Mouse (Mus musculus) E14TG2a.4 (cell line): ENCODE results near the gene 1700061G19Rik.
A peak's percentile ranks its signal among the peaks of the same experiment; 100 is the strongest.

ENCODE experiments used
- H3K27me3 ChIP-seq: 2 replicates; pipeline ENCODE4 v1.6.1; 2014; ENCODE audit warnings: low read length, control low read depth; ENCODE audit not compliant: insufficient read depth
- H3K36me3 ChIP-seq: 2 replicates; pipeline ENCODE4 v1.6.1; 2014; ENCODE audit warnings: low read length, control low read depth; ENCODE audit not compliant: insufficient read depth
- H3K4me1 ChIP-seq: replicated peaks from 2 replicates; pipeline ENCODE4 v1.6.1; 2014; ENCODE audit warnings: low read depth, low read length, control low read depth
- H3K4me3 ChIP-seq: replicated peaks from 2 replicates; pipeline ENCODE4 v1.5.1; 2014; ENCODE audit warnings: mild to moderate bottlenecking, low read length
- H3K9me3 ChIP-seq: 2 replicates; pipeline ENCODE4 v1.6.1; 2014; ENCODE audit warnings: low read length, control low read depth
- CTCF ChIP-seq: conservative IDR thresholded peaks from 2 replicates; pipeline ENCODE4 v1.5.1; 2014; ENCODE audit warnings: low read length
- NANOG ChIP-seq: IDR thresholded peaks from 2 replicates; pipeline ENCODE4 v1.6.1; 2014; ENCODE audit warnings: borderline replicate concordance, low read length, mixed read lengths
- POU5F1 ChIP-seq: IDR thresholded peaks from 2 replicates; pipeline ENCODE4 v1.6.1; 2014; ENCODE audit warnings: low read length, borderline replicate concordance

Gene 1700061G19Rik

GRCm38 (mm10) chr17:56876981-56877380 is 1.7 kb downstream of the 1700061G19Rik start:
- peaks cover 82% of the 10 kb centered on the region for H3K4me1 ChIP-seq
- TF ChIP-seq NANOG: peak; percentile 10; the same call in 1 of the 2 replicates
- no peak for TF ChIP-seq CTCF
- no peaks in the 10 kb centered on the region for H3K9me3 ChIP-seq
- peak overlapping the region; percentile 76 for H3K4me3 ChIP-seq
- no peaks in the 10 kb centered on the region for H3K27me3 ChIP-seq
- peaks cover 19% of the 10 kb centered on the region for H3K36me3 ChIP-seq

GRCm38 (mm10) chr17:56877426-56877825 is 2.1 kb downstream of the 1700061G19Rik start:
- Histone ChIP-seq H3K27me3 (no peaks in the 10 kb centered on the region), H3K9me3 (no peaks in the 10 kb centered on the region), H3K36me3 (peaks cover 24% of the 10 kb centered on the region), H3K4me1 (peaks cover 82% of the 10 kb centered on the region), H3K4me3 (peak overlapping the region; percentile 76)
- TF ChIP-seq POU5F1 (no peak), CTCF (no peak), NANOG (no peak)

GRCm38 (mm10) chr17:56883612-56884011 is 8.3 kb downstream of the 1700061G19Rik start:
- Histone ChIP-seq H3K27me3 (no peaks in the 10 kb centered on the region), H3K4me3 (peak overlapping the region; percentile 74), H3K36me3 (peaks cover 72% of the 10 kb centered on the region), H3K4me1 (peaks cover 78% of the 10 kb centered on the region), H3K9me3 (peaks cover 24% of the 10 kb centered on the region)
- TF ChIP-seq CTCF: no peak
- TF ChIP-seq NANOG: no peak
- no peak for TF ChIP-seq POU5F1

- no peak for TF ChIP-seq NANOG
- no peak for TF ChIP-seq CTCF
- TF ChIP-seq POU5F1: no peak
These were observed 9.1 kb downstream of the 1700061G19Rik start for GRCm38 (mm10) chr17:56884331-56884730.

GRCm38 (mm10) chr17:56884809-56885208 is 9.5 kb downstream of the 1700061G19Rik start:
- Histone ChIP-seq H3K4me3 (peak overlapping the region; percentile 74), H3K4me1 (peaks cover 75% of the 10 kb centered on the region), H3K27me3 (no peaks in the 10 kb centered on the region), H3K36me3 (peaks cover 84% of the 10 kb centered on the region), H3K9me3 (peaks cover 24% of the 10 kb centered on the region)
- peak; percentile 63 for TF ChIP-seq NANOG
- TF ChIP-seq CTCF: no peak

More at GRCm38 (mm10) chr17:56884331-56884730, 9.1 kb downstream of the 1700061G19Rik start:
- H3K36me3 ChIP-seq: peaks cover 79% of the 10 kb centered on the region
- H3K4me1 ChIP-seq: peaks cover 77% of the 10 kb centered on the region
- peaks cover 24% of the 10 kb centered on the region for H3K9me3 ChIP-seq
- peak overlapping the region; percentile 74 for H3K4me3 ChIP-seq
- H3K27me3 ChIP-seq: no peaks in the 10 kb centered on the region

GRCm38 (mm10) chr17:56888050-56888449 is 12.8 kb downstream of the 1700061G19Rik start:
- no peak for TF ChIP-seq NANOG
- TF ChIP-seq POU5F1: no peak
- peak; percentile 68 for TF ChIP-seq CTCF
- peaks cover 83% of the 10 kb centered on the region for H3K36me3 ChIP-seq
- no peaks in the 10 kb centered on the region for H3K27me3 ChIP-seq
- peaks cover 24% of the 10 kb centered on the region for H3K9me3 ChIP-seq
- H3K4me3 ChIP-seq: no peak overlapping the region
- peaks cover 49% of the 10 kb centered on the region for H3K4me1 ChIP-seq

GRCm38 (mm10) chr17:56890018-56890417 is 14.7 kb downstream of the 1700061G19Rik start:
- TF ChIP-seq CTCF (no peak), POU5F1 (no peak), NANOG (no peak)

GRCm38 (mm10) chr17:56895368-56895918 is 20.2 kb downstream of the 1700061G19Rik start:
- TF ChIP-seq POU5F1: no peak
- TF ChIP-seq NANOG: no peak
- TF ChIP-seq CTCF: no peak
- Histone ChIP-seq H3K36me3 (peaks cover 98% of the 10 kb centered on the region), H3K4me3 (no peak overlapping the region), H3K4me1 (peaks cover 39% of the 10 kb centered on the region), H3K27me3 (no peaks in the 10 kb centered on the region), H3K9me3 (no peaks in the 10 kb centered on the region)

More at GRCm38 (mm10) chr17:56890018-56890417, 14.7 kb downstream of the 1700061G19Rik start:
- Histone ChIP-seq H3K27me3 (no peaks in the 10 kb centered on the region), H3K9me3 (peaks cover 24% of the 10 kb centered on the region), H3K36me3 (peaks cover 94% of the 10 kb centered on the region), H3K4me1 (peaks cover 41% of the 10 kb centered on the region), H3K4me3 (no peak overlapping the region)
